Mouse (Mus musculus) right cerebral cortex, adult 18-20 months (tissue): ENCODE measurements around the gene Thsd4.

Source experiments
- DNase-seq: peaks from one replicate; pipeline ENCODE4 v3.0.0; 2022; ENCODE audit warnings: mixed read lengths

The Thsd4 gene

DNA sequence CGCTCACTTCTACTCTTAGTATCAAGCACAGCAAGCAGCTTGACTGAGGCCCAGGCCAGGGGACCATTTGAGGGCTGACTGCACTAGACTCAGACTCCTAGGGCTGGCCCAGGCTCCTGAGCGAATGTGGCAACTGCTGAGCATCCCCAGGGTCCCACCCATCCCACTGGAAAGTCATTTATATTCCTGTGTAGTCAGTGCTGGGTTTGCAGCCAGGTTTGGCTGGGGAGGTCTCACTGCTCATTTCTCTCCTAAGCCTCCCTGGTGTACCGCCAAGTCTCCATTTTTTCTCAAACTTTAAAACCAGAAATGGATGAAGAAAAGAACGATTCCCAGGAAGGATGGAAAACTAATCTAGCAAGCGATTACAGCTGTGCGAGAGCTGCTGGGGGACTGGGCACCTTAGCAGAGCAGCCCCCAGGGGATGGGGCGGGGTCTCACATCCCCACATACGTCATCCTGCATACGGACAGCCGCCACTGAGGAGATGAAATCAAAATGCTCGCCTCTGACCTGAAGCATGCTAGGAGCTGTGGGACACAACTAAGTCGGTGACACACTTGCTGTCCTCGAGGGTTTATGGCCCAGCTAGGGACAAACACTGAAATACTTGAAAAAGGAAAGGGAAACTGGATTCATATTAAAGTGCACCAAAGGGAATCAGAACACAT lies 67.3 kb downstream of the Thsd4 start:
- no peak for DNase-seq

DNA sequence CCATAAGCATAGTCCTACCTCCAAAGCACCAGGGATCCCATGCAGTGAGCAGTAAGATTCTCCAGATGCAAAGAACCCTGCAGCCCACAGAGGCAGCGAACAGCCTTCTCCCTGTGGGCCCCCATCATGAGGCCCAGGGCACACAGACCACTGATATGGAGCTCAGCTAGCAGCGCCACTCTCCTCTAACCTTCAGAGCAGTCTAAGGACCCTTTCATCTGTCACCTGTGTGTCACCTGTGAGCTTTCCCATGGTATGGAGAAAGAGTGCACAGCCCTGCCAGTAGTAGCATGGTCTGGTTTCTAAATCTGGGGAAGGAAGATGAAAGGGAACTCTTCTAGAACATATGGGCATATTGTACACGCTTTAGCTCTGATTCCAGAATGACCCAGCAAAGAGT lies 72.3 kb downstream of the Thsd4 start:
- DNase-seq, result no peak

DNA sequence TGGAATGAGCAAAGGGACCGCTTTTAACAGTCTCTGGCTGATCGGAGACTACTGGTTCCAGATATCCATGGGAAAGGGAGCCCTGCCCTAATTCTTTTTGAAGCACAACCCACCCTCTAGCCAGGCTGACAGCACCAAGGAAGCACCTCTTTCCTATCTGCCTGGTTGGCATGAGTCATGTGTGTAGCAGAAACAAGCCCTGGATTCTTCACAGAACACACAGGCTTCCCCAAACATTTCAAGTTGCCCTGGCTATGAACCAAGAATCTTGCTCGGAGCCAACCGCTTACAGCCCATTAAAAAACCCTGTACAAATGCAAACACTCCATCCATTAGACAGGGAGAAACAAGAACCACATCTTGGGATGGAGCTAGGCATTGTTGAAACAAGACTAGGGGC lies 76.0 kb downstream of the Thsd4 start:
- no peak for DNase-seq

DNA sequence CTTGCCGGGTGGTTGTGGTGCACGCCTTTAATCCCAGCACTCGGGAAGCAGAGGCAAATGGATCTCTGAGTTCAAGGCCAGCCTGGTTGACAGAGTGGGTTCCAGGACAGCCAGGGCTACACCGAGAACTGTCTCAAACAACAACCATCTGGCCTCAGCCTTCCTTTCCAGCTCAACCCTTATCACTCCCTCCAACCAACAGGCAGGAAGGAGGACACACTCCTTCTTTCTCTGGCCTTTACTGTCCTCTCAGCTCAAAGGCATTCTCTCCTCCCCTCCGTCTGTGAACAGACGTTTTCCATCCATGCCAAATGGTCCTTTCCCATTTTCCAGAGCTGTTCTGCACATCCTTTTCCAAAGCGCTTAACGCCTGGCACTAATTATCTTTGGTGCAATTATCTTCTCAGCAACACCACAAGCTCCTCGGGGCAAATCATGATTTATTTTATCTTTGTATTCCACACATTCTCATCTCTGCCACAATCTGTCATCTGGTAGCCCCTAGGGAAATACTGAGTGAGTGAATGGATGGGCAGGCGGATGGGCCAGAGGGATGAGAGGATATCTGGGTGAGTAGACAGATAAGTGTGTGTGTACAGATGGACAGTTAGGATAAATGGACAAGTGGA lies 80.5 kb downstream of the Thsd4 start:
- no peak for DNase-seq

DNA sequence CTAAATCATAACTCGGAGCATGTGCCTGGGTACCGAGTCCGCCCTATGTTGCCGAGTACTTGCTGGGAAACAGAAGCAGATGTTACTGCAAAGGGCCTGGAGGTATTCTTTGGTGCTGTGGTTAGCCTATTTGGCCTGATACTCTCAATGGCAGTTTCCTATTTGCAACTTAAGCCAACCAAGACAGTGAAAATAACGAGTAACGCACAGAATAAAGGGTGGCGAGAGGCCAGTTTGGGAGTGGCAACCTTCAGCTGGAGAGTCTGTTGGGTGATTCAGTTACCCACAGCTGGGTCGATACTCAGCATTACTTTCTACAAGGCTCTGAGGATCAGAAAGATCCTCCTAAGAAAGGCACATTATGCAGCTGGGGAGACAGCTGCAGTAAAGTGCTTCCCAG lies 81.3 kb downstream of the Thsd4 start:
- DNase-seq, result no peak

DNA sequence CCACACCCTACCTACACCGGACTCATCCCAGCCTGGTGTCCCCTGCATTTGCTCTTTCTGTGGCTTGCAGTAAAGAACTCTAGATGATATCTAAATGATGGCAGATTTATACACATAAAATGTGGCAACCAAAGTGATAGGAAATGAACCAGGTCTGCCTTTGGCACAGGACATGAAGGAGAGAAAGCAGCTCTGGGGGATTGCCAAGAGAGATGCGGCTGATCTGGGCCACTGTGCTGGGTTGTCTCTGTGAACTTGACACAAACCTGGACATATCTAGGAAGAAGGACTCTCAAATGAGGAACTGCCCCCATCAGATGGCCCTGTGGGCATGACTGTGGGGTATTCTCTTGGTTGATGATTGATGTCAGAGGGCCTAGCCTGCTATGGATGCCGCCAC lies 85.6 kb downstream of the Thsd4 start:
- DNase-seq, result no peak

DNA sequence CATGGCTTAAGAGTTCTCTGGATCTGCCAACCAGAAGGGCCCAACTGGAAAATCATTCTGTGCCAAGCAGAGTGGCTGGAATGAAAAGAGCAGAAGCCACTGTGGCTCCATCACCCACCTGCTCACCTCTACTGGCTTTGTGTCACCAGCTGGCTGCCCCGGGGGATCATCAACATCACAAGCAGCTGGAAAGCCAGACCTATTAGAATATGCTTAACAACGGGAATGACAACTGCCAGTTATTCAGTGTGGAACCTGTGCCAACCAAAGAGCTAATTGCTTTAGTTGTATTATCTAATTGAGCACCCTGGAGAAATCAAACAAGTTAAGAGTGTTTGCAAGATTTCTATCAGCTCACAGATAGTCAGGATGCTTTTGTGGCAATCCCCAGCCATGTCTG lies 87.8 kb downstream of the Thsd4 start:
- no peak for DNase-seq

DNA sequence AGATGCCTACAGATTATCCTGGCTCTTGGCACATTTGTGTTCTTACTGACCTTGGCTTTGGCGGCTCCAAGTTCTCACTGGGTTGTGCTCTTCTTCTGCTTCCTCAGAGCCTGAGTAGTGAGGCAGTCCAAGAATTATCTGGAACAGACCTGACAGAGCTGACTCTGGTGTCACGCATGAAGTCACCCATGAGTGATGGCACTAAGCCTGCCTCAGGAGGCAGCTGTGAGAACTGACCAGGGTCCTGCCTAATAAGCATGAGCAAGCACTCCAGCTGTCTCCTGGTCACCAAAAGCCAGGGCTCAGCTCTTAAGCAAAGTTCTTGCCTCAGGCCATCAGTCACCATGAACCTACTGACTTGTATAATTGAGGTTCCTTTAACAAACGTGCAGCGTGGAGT lies 89.9 kb downstream of the Thsd4 start:
- no peak for DNase-seq

DNA sequence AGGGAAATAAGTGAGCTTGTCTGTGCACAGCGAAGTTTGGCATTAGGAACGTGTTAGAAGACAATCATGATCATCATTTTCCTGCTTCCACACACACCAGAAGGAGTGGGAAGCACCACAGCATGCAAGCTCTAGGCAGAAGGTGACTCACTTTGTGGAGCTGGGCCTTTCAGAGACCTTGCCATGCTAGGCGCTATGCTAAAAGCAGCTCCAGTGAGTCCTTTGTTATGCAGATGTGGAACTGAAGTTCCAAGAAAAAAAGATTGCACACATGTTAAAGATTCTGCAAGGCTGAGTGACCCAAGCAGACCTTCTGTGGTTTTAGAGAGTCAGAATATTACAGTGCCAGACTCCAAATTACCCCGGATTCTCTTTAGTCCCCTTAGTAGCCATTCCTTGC lies 91.8 kb downstream of the Thsd4 start:
- no peak for DNase-seq

DNA sequence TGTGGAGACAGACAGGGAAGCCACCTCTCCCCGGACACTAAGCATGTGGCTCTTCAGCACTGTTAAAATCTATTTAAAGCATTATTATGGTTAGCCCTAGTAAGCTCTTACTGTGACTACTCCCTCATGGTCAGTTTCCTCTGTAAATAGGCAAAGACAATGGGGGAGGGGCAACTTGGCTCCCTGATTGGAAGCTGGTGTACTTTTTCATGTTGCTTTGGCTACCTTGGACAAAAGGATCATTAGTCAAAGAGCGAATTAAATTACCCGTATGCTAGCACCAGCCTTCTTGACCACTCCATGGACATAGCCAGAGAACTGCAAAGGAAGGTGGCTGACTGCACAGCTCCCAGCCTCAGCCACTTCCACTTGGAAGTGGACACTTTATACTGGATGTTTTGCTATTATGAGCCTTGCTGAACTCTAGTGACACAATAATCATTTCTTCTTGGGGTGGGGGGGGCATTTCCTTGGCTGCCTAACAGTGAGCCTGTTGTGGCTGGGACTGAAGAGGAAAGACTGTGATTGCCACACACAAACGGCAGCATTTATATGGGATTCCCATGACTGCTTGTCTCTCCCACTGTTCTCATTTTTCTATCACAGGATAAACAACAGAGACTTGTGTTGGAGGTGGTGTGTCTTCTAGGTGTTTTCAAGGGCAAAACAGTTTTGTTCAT lies 107.6 kb downstream of the Thsd4 start:
- no peak for DNase-seq

DNA sequence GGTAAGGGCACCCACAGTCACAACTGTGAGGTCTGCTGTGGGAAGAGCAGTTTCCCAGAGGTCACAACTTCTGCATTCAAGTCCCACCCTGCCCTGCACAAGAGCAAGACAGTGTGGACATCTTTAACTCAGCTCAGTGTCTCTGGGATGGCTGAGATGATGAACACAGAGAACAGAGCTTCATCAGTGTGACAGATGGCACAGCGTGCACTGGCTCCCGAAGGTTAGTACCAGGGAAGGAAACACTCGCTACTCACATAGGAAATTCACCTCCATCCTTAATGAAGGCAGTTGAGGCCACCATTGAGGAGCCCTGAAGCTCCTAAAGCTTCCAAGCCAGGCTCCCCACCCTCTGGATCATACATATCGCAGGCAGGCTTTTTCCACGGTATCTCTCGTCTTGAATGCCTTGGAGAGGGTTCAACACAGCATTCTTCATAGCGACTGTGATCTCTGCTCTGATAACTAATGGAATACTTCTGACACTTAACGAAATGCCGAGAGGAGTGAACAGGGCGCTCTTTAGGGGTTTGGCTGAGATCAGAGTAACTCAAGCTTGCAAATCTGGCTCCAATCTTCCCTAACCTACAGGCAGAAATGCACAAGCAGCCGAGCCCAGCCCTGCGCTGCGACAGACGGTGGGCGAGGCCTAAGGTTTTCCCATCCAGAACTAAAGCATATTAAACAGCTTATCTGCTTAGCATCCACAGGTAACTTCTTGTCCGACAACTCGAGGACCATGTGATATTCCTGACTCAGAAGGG lies 110.8 kb downstream of the Thsd4 start:
- no peak for DNase-seq

DNA sequence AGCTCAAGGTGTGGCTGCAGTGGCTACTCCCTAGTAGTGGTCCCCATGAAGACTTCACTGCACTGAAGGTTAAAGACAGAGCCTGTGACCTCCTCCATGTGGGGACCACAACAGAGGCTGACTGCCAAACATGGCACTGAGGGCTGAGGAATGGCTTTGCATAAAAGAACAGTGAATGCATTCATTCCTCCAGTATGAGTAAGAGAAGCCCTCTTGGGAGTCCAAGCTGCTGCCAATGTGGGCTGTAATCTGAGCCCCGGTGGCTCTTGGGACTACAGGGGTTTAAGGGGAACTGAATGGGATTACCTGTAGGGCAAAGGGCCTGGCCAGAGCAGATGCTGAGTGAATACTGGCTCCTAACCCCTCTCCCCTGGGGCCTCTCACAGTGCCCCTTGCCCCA lies 114.5 kb downstream of the Thsd4 start:
- DNase-seq, result no peak

DNA sequence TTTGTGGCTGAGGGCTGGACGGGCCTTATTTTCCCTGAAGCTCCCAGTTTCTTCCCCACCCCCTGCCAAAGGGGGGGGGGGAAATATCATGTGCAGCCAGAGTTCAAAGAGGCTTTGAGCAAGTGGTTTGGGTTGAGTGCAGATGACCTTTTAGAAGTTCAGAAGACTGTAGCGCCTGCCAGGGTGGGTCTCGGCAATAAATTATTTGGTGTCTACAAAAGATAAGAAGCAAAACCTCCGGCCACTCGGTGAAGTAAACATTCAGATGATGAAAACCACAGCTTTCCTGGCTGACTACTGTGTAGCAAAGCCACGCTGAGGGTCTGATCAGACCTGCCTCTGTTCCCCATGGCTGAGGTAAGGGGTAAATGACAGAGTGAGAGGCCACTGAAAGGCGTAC lies 116.1 kb downstream of the Thsd4 start:
- DNase-seq, result no peak

DNA sequence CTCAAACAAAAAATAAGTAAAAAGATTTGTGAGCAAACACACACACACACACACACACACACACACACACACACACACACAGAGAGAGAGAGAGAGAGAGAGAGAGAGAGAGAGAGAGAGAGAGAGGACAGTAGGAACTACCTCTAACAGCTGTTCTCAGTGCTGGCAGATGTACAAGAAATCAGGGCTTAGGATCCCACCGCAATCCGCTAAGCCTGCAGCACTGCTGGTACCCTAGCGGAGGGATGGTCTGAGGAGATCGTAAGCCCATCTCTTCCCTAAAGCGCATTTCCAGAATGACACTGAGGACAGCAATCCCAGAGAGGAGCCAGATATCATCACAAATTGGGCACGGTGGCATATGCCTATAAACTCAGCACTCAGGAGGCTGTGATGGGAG lies 119.2 kb downstream of the Thsd4 start:
- no peak for DNase-seq

DNA sequence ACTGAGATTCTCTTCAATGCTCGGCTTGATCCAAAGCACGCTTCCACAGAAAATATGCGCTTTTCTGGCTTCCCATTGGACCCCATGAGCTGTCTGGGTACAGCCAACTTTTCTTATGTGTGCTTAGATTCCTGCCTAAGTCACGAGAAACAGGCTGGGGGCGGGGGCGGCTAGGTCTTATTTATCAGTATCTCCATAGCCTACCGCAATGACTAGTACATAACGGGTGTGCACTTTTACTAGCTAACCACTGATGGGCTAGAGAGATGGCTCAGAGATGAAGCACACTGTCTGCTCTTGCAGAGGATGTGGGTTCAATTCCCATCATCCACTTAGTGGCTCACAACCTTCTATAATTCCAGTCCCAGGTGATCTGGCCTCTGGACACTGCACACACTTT lies 121.8 kb downstream of the Thsd4 start:
- DNase-seq, result no peak

DNA sequence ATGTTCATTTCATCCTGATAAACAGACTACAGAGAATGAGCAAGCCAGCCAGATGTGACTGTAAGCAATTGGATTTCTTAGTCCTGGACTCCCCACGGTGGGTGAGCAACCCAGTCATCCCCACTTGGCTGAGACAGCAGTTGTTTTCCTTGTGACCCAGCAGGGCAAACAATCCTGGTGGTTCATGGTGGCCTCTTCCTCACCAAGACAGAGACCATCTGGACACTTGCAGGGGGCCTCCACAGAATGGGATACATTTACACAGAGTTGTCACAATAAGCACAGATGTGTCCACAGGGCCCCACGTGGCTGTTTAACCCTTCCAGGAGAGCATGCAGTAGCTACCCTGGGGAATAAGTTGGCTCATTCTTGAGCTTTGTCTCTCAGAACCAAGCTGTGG lies 123.8 kb downstream of the Thsd4 start:
- DNase-seq, result no peak

DNA sequence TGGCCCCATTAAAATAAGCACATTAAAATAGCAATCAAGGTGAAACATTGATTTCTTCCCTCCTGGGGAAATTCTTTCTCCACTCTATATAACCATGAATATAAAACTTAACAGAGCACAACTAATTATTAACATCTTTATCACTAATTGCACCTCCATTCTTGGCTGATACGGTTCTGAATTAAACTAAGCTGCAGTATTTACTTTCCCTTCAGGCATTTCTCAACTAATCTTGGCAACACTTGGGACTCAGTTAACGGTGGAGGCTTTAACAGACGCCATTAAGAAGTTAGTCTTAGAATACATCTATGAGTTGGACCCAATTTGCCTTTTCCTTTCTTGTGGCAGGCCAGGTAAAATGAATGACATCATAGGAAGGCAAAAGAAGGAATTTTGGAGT lies 125.8 kb downstream of the Thsd4 start:
- DNase-seq, result no peak

DNA sequence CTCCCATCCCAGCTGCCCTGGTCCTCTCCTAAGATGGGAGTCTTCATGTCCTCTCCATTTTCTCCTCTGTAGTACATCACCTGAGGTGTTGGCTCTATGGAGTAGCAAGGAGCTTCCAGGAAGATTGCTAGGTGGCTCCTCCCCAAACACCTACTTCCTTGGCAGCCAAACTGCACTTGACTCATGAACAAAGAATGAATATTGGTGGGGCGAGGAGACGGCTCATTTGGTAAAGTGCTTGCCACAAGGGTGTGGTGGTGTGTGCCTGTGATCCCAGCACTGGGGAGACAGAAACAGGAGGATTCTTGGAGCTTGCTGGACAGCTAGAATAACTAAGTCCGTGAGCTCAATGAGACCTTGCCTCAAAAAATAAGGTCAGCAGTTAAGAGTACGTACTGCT lies 128.9 kb downstream of the Thsd4 start:
- DNase-seq, result no peak

DNA sequence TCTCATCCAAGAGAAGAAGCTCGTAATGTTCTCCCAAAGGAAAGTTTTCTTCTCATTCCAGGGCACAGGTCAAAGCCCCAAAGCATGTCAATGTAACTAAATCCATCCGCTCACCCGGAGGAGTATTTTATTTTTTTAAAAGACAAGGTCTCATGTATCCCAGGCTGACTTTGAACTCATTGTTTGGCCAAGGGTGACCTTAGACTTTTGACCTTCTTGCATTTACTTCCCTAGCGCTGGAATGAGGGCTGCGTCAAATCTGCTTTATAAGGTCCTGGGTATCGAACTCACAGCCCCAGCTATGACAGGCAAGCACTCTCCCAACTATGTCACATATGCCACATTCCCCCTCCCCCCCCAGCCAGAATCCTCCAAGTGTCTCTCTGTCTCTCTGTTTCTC lies 137.1 kb downstream of the Thsd4 start:
- no peak for DNase-seq

DNA sequence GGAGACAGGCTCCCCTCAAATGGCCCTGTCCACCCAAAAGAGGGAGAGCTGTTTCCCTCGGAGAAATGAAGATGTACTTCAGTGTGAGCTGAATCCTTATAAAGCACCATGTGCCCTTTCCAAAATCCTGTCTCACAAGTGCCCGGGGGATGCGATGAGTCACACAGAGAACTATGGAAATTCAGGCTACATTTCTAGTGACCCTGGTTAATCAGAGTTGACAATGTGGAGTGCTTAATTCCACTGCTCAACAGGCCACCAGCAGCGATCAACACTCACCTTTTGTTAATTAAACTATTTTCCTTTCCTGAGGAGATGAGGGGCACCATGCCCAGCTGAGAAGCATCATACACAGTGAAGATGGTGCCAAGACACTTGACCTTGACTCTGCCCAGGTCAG lies 138.9 kb downstream of the Thsd4 start:
- DNase-seq, result no peak

DNA sequence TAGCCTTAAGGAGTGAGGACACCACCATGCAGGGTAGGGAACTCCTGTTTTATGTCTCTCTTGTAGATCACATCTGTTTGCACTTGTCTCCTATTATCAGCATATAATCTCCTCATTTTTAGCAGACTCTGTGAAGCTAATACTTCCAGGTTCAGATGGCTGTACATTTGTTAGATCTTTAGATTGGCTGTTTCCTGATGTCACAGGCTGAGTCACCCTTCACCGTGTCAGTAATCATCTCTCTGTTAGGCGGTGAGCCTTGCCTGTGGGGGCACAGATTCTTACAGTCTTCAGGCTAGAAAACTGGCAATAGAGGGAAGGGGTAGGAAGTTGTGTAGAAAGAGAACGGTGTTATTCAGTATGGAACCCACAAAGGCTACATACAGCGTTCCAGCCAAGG lies 139.3 kb downstream of the Thsd4 start:
- peak; percentile 26 for DNase-seq

DNA sequence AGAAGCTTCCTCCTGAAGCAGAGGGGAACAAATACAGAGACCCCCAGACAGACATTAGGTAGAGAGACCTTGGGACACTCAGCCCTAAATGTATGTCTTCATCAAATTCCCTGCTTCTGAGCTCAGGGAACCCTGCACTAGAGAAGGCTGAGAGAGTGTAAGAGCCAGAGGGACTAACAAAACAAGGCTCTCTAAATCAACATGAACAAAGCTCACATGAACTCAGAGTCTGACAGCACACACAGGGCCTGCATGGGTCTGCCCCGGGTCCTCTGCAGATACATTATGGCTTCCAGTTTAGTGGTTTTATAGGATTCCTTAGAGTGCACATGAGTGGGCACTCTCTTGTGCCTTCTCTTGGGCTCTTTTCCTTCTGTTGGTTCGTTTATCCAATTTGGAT lies 140.8 kb downstream of the Thsd4 start:
- no peak for DNase-seq

DNA sequence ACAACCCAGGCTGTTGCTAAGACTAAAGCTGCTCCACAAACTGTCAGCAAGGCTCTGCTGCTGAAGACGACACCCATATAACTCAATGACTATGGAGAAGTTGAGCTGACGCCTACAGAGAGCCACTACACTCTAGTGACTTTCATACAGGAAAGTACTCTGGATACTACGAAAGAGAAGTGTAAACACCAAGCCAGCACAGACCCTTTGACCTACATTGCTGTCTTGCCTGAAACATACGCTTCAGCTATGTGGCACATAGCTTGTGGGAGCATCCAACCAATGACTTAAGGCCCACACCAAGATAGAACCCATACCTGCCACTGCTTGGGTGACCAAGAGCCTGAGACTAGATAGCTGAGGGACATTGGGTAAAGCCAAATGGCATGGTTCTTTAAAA lies 141.3 kb downstream of the Thsd4 start:
- no peak for DNase-seq

DNA sequence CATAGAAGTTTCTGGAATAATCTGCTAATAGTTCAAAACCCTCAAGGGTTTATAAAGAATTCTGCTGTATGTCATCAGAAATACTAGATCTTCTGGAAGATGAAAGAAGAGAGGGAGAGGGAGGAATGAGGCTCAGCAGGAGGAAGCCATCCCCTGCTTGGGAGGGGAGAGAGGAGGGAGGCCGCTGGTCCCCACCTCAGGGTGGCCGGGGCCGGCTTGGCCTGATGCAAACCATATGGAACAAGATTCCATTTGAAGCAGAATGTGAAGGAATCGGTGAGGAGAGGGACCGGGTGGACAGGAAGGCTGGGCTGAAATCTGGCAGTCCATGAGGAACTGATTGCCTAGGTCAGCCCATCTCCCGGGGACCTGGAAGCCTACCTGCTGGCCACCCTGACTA lies 143.6 kb downstream of the Thsd4 start:
- DNase-seq, result no peak
